In genomic region chr2:155284647-155285046, GRCm38 (mm10) we compare ENCODE assay signal across 15 mouse cellular contexts. TPM values are rescaled to one million over a fixed set of nuclear protein-coding genes. Genes with fewer than 3 reads are reported as not detected.
DNase-seq lines count a peak whose midpoint lies in the region; ATAC-seq and TF ChIP-seq lines count a peak whose summit lies in the region.
"Had no signal": no experiment of that assay in that cellular context is flagged by ENCODE, and none has a peak within 500 bp of the region (broad histone marks: within the 10 kb centered on the region; RNA-seq: fewer than 3 reads in every experiment).

No protein-coding gene starts in this region.

- H3K9me3 ChIP-seq in kidney, embryonic 15.5 days (replicated peaks) = no peaks in the 10 kb centered on the region
- H3K9me3 ChIP-seq in heart, embryonic 13.5 days = no peaks in the 10 kb centered on the region
- H3K9me3 ChIP-seq: hindbrain, embryonic 12.5 days; midbrain, embryonic 12.5 days had no signal

- no peaks in the 10 kb centered on the region for H3K4me1 ChIP-seq in kidney, embryonic 15.5 days
- H3K4me1 ChIP-seq in heart, embryonic 13.5 days = peaks cover 45% of the 10 kb centered on the region
- H3K4me1 ChIP-seq: hindbrain, embryonic 12.5 days; midbrain, embryonic 12.5 days had no signal

- no peak overlapping the region for H3K9ac ChIP-seq in kidney, embryonic 15.5 days
- peak overlapping the region; percentile 33; the same call in 1 of the 2 replicates for H3K9ac ChIP-seq in heart, embryonic 13.5 days
- H3K9ac ChIP-seq: hindbrain, embryonic 12.5 days; liver, embryonic 14.5 days; midbrain, embryonic 12.5 days had no signal

- H3K4me2 ChIP-seq in kidney, embryonic 15.5 days = no peak overlapping the region
- no peak overlapping the region for H3K4me2 ChIP-seq in heart, embryonic 13.5 days
- H3K4me2 ChIP-seq: hindbrain, embryonic 12.5 days; midbrain, embryonic 12.5 days had no signal

- WGBS in kidney, embryonic 15.5 days = 73% methylated on average over 7 of the region's 7 CpGs
- 58% methylated on average over 7 of the region's 7 CpGs for WGBS in heart, embryonic 13.5 days

- no peak overlapping the region for H3K4me3 ChIP-seq in kidney, embryonic 15.5 days (replicated peaks)
- peak overlapping the region; percentile 28 for H3K4me3 ChIP-seq in gastrocnemius, adult 2 months
- no peak overlapping the region for H3K4me3 ChIP-seq in heart, embryonic 13.5 days
- H3K4me3 ChIP-seq: erythroblast, embryonic 14.5 days; hindbrain, embryonic 12.5 days; midbrain, embryonic 12.5 days had no signal

- DNase-seq in kidney, adult 11 months = no peak
- peak; percentile 63 for DNase-seq in gastrocnemius, adult 2 months
- peak; percentile 67 for DNase-seq in lung, postnatal 10 days
- no peak for DNase-seq in ovary, postnatal 10 days (ENCODE audit: low spot score)
- no peak for DNase-seq in T-cell, adult 2 months (ENCODE audit: low spot score)
- no peak for DNase-seq in B cell, adult 2 months
- DNase-seq: cerebellum, adult 8-10 months; kidney, adult 8-10 months; left cerebral cortex, postnatal 4 days had no signal

- no peaks in the 10 kb centered on the region for H3K27me3 ChIP-seq in kidney, embryonic 15.5 days
- H3K27me3 ChIP-seq in heart, embryonic 13.5 days (replicated peaks) = no peaks in the 10 kb centered on the region
- H3K27me3 ChIP-seq: hindbrain, embryonic 12.5 days; midbrain, embryonic 12.5 days had no signal

- TF ChIP-seq CTCF in gastrocnemius, adult 2 months (IDR thresholded peaks at IDR 0.05) = no peak

- intact Hi-C loops in gastrocnemius, adult 2 months (cut with DNase I) = no loop called here

- 0 out of 2 replicates have a peak overlapping the region, but pooled peaks have one; percentile 18 for H3K27ac ChIP-seq in kidney, embryonic 15.5 days
- H3K27ac ChIP-seq in gastrocnemius, adult 2 months = peak overlapping the region; percentile 91
- H3K27ac ChIP-seq in heart, embryonic 13.5 days (replicated peaks) = peak overlapping the region; percentile 76
- H3K27ac ChIP-seq: hindbrain, embryonic 12.5 days; liver, embryonic 14.5 days; midbrain, embryonic 12.5 days had no signal

- ATAC-seq in kidney, embryonic 15.5 days (replicated peaks; ENCODE audit: low FRiP score) = no peak
- no peak for ATAC-seq in heart, embryonic 13.5 days (ENCODE audit: extremely low read depth, insufficient number of reproducible peaks, low FRiP score, low TSS enrichment)

- peaks cover 46% of the 10 kb centered on the region for H3K36me3 ChIP-seq in kidney, embryonic 15.5 days
- peaks cover 25% of the 10 kb centered on the region for H3K36me3 ChIP-seq in heart, embryonic 13.5 days

RNA-seq across cellular contexts. Expression of gene Map1lc3a, which starts 8.6 kb away (rescaled TPM):
- polyA plus RNA-seq in kidney, embryonic 15.5 days (2015; fragmentation: Nextera tagmentation; extraction: Ambion mirVana) = 136 and 154 TPM in 2 replicates
- 100 to 1,000 TPM; 267 to 277 TPM for total RNA-seq in gastrocnemius, adult 2 months (2021)
- polyA plus RNA-seq in heart, embryonic 13.5 days (2015; fragmentation: Nextera tagmentation; extraction: Ambion mirVana) = 297 and 329 TPM in 2 replicates

RNA-seq across cellular contexts. Expression of gene Dynlrb1, which starts 48.3 kb away (rescaled TPM):
- 371 and 388 TPM in 2 replicates for polyA plus RNA-seq in kidney, embryonic 15.5 days (2015; fragmentation: Nextera tagmentation; extraction: Ambion mirVana)
- 100 to 1,000 TPM; 100 to 128 TPM for total RNA-seq in gastrocnemius, adult 2 months (2021)
- 412 and 445 TPM in 2 replicates for polyA plus RNA-seq in heart, embryonic 13.5 days (2015; fragmentation: Nextera tagmentation; extraction: Ambion mirVana)

Comparison
In these comparisons a context has a peak if more than half of its experiments do, and no peak if none do; other contexts are left out.
1. H3K27ac ChIP-seq: peak in every context shown above with its lines; median percentile 91 in gastrocnemius, adult 2 months; 76 in heart, embryonic 13.5 days; 18 in kidney, embryonic 15.5 days.
2. DNase-seq: peak in gastrocnemius, adult 2 months (single experiment) and lung, postnatal 10 days (single experiment); none in kidney, adult 11 months (single experiment), ovary, postnatal 10 days (single experiment), T-cell, adult 2 months (single experiment) and B cell, adult 2 months (0 of 2).